Mouse (Mus musculus) hindbrain, embryonic 14.5 days (tissue): ENCODE results near the gene Itpkb. TPM values are rescaled to one million over a fixed set of nuclear protein-coding genes. Genes with fewer than 3 reads are reported as not detected.
A peak's percentile ranks its signal among the peaks of the same experiment; 100 is the strongest.

ENCODE experiments used
- ATAC-seq: fragments of 200-750 bp; cut with Nextera tagmentation; 2 replicates; pipeline ENCODE4 v1.8.0; 2017; ENCODE audit warnings: moderate number of reproducible peaks, mild to moderate bottlenecking, moderate TSS enrichment, moderate library complexity; ENCODE audit not compliant: low FRiP score
- DNase-seq: peaks from one replicate; pipeline ENCODE4 v3.0.0-alpha.2; 2015; ENCODE audit warnings: low spot score
- H3K27ac ChIP-seq: fragments of 300-500 bp; sonication (generic); 2 replicates; pipeline ENCODE4 v1.5.1; 2014; ENCODE audit warnings: mild to moderate bottlenecking, moderate library complexity
- H3K27me3 ChIP-seq: fragments of 300-500 bp; sonication (generic); 2 replicates; pipeline ENCODE4 v1.6.1; 2014; ENCODE audit warnings: mild to moderate bottlenecking, low read length, mixed read lengths; ENCODE audit not compliant: control insufficient read depth, insufficient read depth
- H3K36me3 ChIP-seq: fragments of 300-500 bp; sonication (generic); replicated peaks from 2 replicates; pipeline ENCODE4 v1.6.1; 2014; ENCODE audit not compliant: control insufficient read depth, insufficient read depth
- H3K4me1 ChIP-seq: fragments of 300-500 bp; sonication (generic); replicated peaks from 2 replicates; pipeline ENCODE4 v1.6.1; 2014; ENCODE audit warnings: antibody characterized with exemption, low read length, mixed read lengths; ENCODE audit not compliant: control insufficient read depth, insufficient read depth
- H3K4me2 ChIP-seq: fragments of 300-500 bp; sonication (generic); replicated peaks from 2 replicates; pipeline ENCODE4 v1.6.1; 2014; ENCODE audit warnings: mild to moderate bottlenecking, moderate library complexity
- H3K4me3 ChIP-seq: fragments of 300-500 bp; sonication (generic); replicated peaks from 2 replicates; pipeline ENCODE4 v1.5.1; 2014; ENCODE audit warnings: mild to moderate bottlenecking, low read length
- H3K9ac ChIP-seq: fragments of 300-500 bp; sonication (generic); 2 replicates; pipeline ENCODE4 v1.6.1; 2014
- H3K9me3 ChIP-seq: fragments of 300-500 bp; sonication (generic); 2 replicates; pipeline ENCODE4 v1.6.1; 2016; ENCODE audit warnings: low read length; ENCODE audit not compliant: control insufficient read depth
- WGBS: fragments of 180-500 bp; shearing (Covaris S2); extraction: QIAGEN DNeasy Blood & Tissue Kit; methylation state at CpG from one replicate; pipeline ENCODE4 v1.1.7; 2014; 5-methylcytosine and 5-hydroxymethylcytosine counted together
- polyA plus RNA-seq: library from polyadenylated mRNA; unstranded; fragments of >200 nt; fragmentation: Nextera tagmentation; extraction: Ambion mirVana; gene quantifications from 2 replicates; pipeline ENCODE4 v1.2.1, GENCODE M21; 2014

Itpkb gene
- polyA plus RNA-seq, 1 experiment from 2014 or later: 3.0 TPM

DNA sequence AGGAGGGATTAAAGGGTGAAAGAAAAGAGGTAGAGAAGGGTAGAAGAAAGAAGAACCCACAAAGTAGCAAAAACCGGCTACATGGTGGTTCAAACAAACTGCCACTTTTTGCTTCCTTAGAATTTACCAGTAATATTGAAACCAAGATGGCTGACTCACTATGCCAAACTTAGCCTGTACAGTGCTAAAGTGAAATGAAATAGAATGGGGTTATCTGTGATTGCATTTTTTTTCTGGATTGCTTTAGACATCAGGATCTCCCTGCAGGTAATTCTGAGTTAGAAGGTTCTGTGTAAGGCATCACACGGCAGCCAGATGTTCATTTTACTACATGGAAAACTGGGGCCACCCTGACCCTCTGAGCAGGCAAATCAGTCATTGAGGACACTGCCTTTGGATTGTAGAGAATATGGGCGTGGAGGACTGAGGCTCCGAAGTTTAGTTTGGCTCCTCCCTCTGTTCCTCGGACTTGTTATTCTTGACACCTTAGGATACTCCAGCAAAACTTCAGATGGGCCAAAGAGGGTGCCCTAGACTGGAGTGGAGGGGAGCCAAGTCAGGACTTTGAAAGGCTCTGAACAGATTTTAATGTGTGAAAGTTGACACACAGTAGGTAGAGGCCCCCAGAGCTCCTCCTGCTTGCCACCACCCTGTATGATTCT lies 62.0 kb downstream of the Itpkb start:
- WGBS: 90% methylated on average over 5 of the region's 5 CpGs
- H3K4me2 ChIP-seq: no peak overlapping the region
- H3K9ac ChIP-seq: no peak overlapping the region
- no peaks in the 10 kb centered on the region for H3K36me3 ChIP-seq
- no peak overlapping the region for H3K4me3 ChIP-seq
- H3K4me1 ChIP-seq: peaks cover 10% of the 10 kb centered on the region; the same call in 1 of the 2 replicates
- H3K9me3 ChIP-seq: no peaks in the 10 kb centered on the region
- H3K27ac ChIP-seq: no peak overlapping the region
- DNase-seq (no peak), ATAC-seq (no peak)
- H3K27me3 ChIP-seq: no peaks in the 10 kb centered on the region

GRCm38 (mm10) chr1:180393017-180393797 lies 62.9 kb downstream of the Itpkb start:
- Histone ChIP-seq H3K4me3 (no peak overlapping the region), H3K27me3 (no peaks in the 10 kb centered on the region), H3K4me2 (no peak overlapping the region), H3K36me3 (no peaks in the 10 kb centered on the region), H3K9ac (no peak overlapping the region), H3K4me1 (peaks cover 6% of the 10 kb centered on the region; the same call in 1 of the 2 replicates), H3K27ac (0 out of 2 replicates have a peak overlapping the region, but pooled peaks have one; percentile 14), H3K9me3 (no peaks in the 10 kb centered on the region)
- no peak for ATAC-seq
- no peak for DNase-seq
- 70% methylated on average over 9 of the region's 9 CpGs for WGBS

GRCm38 (mm10) chr1:180393873-180394272 lies 63.6 kb downstream of the Itpkb start:
- Histone ChIP-seq H3K27me3 (no peaks in the 10 kb centered on the region), H3K9ac (no peak overlapping the region), H3K27ac (0 out of 2 replicates have a peak overlapping the region, but pooled peaks have one; percentile 14), H3K4me2 (no peak overlapping the region), H3K36me3 (no peaks in the 10 kb centered on the region), H3K4me1 (no peaks in the 10 kb centered on the region), H3K4me3 (no peak overlapping the region), H3K9me3 (no peaks in the 10 kb centered on the region)
- no peak for DNase-seq
- no peak for ATAC-seq
- WGBS: 87% methylated on average over 12 of the region's 12 CpGs

DNA sequence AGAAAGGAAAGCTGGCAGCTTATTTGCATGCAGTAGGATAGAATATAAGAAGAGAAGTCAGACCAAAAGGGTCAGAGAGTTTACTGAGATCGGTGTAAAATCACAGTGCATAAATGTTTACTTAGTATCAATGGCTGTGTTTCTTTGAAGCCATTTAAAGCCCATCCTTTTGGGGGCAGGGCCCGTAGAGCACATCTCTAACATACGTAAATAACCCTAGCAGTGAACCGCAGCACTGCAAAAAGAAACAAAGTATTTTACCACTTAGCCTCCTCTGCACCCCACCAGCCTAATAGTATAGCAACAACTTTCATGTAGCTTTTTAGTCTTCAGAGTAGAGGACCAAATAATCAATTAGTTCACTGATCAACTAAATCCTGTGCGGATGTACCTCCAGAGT lies 67.4 kb downstream of the Itpkb start:
- 74% methylated on average over 5 of the region's 5 CpGs for WGBS
- DNase-seq (no peak), ATAC-seq (no peak)
- Histone ChIP-seq H3K4me2 (no peak overlapping the region), H3K27ac (no peak overlapping the region), H3K4me3 (no peak overlapping the region), H3K4me1 (no peaks in the 10 kb centered on the region), H3K27me3 (no peaks in the 10 kb centered on the region), H3K9ac (no peak overlapping the region), H3K9me3 (no peaks in the 10 kb centered on the region), H3K36me3 (no peaks in the 10 kb centered on the region)

DNA sequence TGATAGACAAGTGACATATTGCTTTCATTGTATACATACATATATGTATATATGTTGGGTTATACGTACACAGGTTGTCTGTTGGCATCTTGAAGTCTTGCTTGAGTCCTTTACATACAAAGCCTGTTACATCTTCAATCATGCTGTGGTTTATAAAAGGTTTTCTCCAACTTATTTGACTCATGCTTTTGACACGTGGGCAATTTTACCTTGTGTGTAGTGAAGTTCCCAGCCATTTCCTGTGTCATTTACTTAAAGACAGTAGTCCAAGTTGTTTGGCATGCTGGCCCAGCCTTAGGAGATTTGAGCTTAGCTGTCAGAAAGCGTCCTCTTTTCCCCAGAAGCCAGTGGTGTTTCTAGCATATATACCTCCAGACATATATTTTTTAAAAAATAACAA lies 68.2 kb downstream of the Itpkb start:
- Histone ChIP-seq H3K4me2 (no peak overlapping the region), H3K9me3 (no peaks in the 10 kb centered on the region), H3K27ac (no peak overlapping the region), H3K36me3 (no peaks in the 10 kb centered on the region), H3K27me3 (no peaks in the 10 kb centered on the region), H3K4me3 (no peak overlapping the region), H3K4me1 (no peaks in the 10 kb centered on the region), H3K9ac (no peak overlapping the region)
- no peak for ATAC-seq
- DNase-seq: no peak
- 85% methylated on average over 3 of the region's 3 CpGs for WGBS

DNA sequence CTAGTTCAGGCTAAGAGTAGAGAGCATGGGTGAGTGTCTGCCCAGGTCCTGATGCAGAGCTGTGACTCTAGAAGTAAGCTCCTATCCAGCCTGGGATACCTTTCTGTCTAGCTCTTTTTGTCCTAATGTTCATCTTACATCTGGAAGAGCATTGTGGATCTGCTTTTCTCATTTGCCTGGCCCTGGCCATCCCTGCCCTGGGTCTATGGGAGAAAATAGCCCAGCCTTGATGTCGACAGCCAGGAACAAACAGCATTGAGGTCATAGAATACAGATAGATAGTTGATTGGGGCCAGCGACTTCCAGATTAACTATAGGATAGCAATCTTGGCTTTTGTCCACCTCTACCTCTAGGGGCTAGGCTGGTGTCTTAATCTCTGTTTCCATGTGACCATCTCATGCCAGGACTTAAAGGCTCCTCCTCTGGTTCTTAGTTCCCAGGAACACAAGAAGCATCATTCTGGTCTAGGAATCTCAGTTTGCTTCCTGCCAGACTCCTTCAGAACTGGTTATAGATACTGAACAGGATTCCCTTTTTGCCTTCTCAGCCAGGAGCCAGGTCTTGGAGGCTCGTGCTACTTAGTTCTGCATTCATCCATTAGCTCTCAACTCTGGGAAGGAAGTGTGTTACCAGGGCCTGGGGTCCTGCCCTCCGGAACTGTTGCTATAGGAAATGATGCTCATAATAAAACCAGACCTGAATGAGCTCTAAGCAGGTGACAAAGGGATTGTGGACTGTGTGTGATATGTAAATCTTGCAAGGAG lies 70.6 kb downstream of the Itpkb start:
- Histone ChIP-seq H3K9me3 (no peaks in the 10 kb centered on the region), H3K27ac (no peak overlapping the region)
- ATAC-seq: no peak

GRCm38 (mm10) chr1:180401725-180402124 lies 71.4 kb downstream of the Itpkb start:
- DNase-seq (no peak), ATAC-seq (no peak)
- no peaks in the 10 kb centered on the region for H3K36me3 ChIP-seq
- no peaks in the 10 kb centered on the region for H3K9me3 ChIP-seq
- H3K4me1 ChIP-seq: no peaks in the 10 kb centered on the region; the same call in 1 of the 2 replicates
- WGBS: 82% methylated on average over 6 of the region's 6 CpGs
- no peak overlapping the region for H3K4me3 ChIP-seq
- H3K27me3 ChIP-seq: no peaks in the 10 kb centered on the region
- H3K4me2 ChIP-seq: no peak overlapping the region
- H3K27ac ChIP-seq: no peak overlapping the region
- no peak overlapping the region for H3K9ac ChIP-seq

More for the DNA sequence above, 70.6 kb downstream of the Itpkb start:
- H3K27me3 ChIP-seq: no peaks in the 10 kb centered on the region
- 80% methylated on average over 4 of the region's 4 CpGs for WGBS
- H3K9ac ChIP-seq: no peak overlapping the region
- no peak for DNase-seq
- H3K4me1 ChIP-seq: no peaks in the 10 kb centered on the region
- H3K4me2 ChIP-seq: no peak overlapping the region
- no peaks in the 10 kb centered on the region for H3K36me3 ChIP-seq
- no peak overlapping the region for H3K4me3 ChIP-seq

DNA sequence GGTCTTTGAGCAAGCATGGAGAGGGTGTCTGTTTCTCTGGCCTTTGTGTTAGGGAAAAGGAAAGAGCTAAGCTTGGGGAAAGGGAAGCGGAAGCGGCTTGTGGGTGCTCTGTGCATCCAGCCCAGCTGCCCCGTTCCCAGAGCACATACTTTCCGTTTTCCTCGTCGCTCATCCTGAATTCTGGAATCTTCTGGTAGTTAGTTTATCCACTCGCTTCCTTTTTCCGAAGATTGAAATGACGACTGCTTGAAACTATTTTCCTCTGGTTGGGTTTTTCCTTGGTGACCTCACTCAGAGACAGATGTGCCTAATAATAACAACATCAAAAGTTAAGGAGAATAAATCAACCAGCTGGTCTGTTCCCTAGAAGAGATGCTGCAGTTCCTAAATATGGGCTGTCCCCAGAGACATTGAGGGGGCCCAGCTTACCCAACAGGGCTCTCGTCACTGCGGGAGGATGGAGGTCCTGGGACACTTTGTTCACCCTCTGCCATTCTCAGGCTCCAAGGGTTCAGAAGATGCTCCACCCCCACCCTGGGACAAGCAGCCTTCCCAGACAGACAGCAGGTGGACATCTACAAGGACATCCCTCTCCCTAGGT lies 72.3 kb downstream of the Itpkb start:
- Histone ChIP-seq H3K4me3 (no peak overlapping the region), H3K9me3 (no peaks in the 10 kb centered on the region), H3K36me3 (no peaks in the 10 kb centered on the region), H3K9ac (no peak overlapping the region), H3K4me2 (no peak overlapping the region), H3K27ac (no peak overlapping the region), H3K27me3 (no peaks in the 10 kb centered on the region), H3K4me1 (no peaks in the 10 kb centered on the region; the same call in 1 of the 2 replicates)
- DNase-seq (no peak), ATAC-seq (no peak)
- WGBS: 86% methylated on average over 11 of the region's 11 CpGs

DNA sequence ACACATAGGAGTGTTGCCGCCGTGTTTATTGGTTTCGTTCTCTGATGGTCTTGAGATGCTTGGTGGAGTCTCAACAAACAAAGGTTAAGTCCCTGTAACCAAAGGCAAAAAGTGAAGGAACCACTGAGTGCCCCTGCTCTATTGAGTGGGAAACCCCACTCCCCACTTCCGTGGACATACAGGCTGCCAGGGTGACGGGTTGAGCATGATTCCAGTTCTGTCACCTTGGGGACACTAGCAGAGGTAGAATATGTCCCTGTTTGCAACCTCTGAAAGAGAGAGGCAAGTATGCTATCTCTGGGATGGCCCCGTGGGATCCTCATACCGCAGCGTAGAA lies 73.0 kb downstream of the Itpkb start:
- WGBS: 92% methylated on average over 8 of the region's 8 CpGs
- no peaks in the 10 kb centered on the region for H3K9me3 ChIP-seq
- DNase-seq (no peak), ATAC-seq (no peak)
- no peaks in the 10 kb centered on the region for H3K36me3 ChIP-seq
- peak overlapping the region; percentile 52 for H3K27ac ChIP-seq
- H3K4me1 ChIP-seq: no peaks in the 10 kb centered on the region; the same call in 1 of the 2 replicates
- no peak overlapping the region for H3K4me3 ChIP-seq
- H3K4me2 ChIP-seq: no peak overlapping the region
- H3K9ac ChIP-seq: no peak overlapping the region
- no peaks in the 10 kb centered on the region for H3K27me3 ChIP-seq
